Mouse (Mus musculus) spleen, postnatal 0 days (tissue): ENCODE results near the gene 1700003F12Rik. TPM values are rescaled to one million over a fixed set of nuclear protein-coding genes. Genes with fewer than 3 reads are reported as not detected.

Source experiments
- polyA plus RNA-seq: library from polyadenylated mRNA; unstranded; fragments of >200 nt; fragmentation: Nextera tagmentation; extraction: Ambion mirVana; gene quantifications from 2 replicates; pipeline ENCODE4 v1.2.1, GENCODE M21; 2015

1700003F12Rik gene
- 1.4 and 3.2 TPM in 2 replicates for polyA plus RNA-seq

DNA sequence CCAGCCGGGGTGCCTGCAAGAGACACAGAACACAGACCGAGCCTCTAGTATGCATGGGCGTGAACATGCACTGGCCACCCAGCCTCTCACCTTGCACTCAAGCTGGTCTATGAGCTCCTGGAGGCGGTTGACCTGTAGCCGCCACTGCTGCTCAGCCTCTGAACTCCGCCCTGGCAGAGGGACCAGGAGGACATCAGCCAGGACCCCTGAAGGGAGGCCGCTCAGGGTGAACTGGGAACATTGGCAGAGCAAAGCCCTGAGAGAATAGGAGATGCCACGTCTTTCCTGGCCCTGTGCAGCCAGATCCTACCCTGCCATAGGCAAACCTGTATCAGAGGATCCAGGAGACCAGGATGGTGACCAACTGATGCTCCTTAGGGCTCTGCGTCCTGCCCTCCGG is at the start of gene 1700003F12Rik:
Gene 1700003F12Rik (plus strand): TSS at position 375 of the 400 bp plus-strand sequence.

DNA sequence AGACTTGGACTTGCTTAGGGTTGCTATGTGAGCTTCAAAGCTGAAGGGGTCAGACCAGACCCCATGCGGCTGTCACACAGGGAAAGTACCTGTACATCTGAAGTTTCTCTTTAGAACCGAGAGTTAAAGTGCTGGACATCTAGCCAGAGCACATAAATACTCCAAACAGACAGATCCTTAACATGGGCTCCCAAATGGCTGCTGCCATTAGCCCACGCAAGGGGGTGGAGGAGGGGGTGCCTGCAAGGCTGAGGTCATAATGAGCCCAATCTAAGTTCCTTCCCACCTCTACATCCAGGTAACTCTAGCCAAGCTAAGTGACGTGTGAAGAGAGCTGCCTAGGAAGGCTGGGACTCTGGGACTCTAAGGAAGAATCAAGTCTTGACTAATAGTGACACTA is 4.6 kb downstream of the 1700003F12Rik start, which contains the start of gene Actl10:
Gene Actl10 (plus strand): TSS at position 301 of the 400 bp plus-strand sequence.

DNA sequence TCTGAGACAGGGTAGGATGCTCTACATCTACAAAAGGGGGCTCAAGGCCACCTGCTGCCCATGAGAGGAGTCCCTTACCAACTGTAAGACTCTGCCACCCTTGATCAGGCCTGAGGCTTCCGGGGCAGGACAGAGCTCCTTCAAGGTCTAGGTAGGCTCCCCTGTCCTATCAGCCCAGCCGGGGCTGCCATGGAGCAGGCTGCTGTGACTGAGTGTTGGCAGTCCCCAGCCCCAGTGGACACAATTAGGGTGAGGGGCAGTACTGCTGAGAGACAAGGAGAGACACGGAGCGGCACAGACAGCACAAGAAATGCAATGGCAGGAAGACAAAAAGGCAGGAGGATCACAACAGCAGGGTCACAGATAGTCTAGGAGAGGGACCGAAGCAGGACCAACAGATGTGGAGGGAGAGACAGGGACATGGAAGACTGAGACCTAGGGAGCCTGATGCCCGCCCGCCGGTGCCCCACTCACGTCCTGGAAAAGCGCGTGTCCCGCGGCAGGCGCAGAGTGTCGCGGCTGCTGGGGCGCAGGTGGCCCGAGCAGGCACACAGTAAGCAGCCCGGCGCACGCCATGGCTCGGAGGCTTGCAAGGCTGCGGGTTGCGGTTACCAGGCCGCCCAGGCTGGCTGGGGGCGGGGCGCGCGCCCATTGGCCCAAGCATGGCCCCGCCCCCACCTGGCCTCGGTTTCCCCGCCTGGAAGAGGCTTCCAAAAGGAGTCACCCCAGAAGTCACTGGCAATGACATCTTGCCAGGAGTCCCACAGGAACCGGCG is 11.6 kb downstream of the 1700003F12Rik start, which contains the start of gene Necab3:
Gene Necab3 (minus strand): TSS at position 627 of the 776 bp plus-strand sequence.

DNA sequence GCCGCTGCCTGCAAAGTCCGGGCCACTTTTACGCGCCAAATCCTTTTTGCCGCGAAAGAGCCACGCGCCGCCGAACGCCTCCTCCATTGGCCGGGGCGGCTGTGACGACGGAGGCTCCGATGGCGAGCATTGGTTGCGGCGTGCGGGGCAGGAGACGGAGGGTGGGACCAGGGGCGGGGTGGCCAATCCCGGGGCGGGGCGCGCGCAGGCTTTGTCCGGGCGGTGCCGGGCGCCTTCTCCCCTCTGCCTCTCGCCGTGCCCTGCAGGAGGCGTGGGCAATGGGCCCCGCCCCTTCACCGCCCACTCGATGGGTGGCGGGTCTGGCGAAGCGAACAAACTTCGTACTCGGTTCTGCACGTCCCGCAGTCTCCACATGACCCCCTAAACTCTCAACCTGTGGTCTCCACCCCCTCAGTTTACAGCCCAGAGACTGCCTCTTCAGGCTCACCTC is 23.0 kb downstream of the 1700003F12Rik start, which contains the start of gene E2f1:
Gene E2f1 (minus strand): TSS at position 57 of the 451 bp plus-strand sequence.

Other genes starting within 250 kb of the 1700003F12Rik start
- not detected in 2 replicates for gene Bpifb9b, start 239.9 kb upstream of the 1700003F12Rik start, polyA plus RNA-seq
- gene Cdk5rap1, start 174.1 kb upstream of the 1700003F12Rik start, polyA plus RNA-seq: 5.8 and 34.0 TPM in 2 replicates
- gene Snta1, start 139.0 kb upstream of the 1700003F12Rik start, polyA plus RNA-seq: 2.9 and 3.9 TPM in 2 replicates
- 10.6 and 11.3 TPM in 2 replicates for gene Cbfa2t2, start 110.6 kb upstream of the 1700003F12Rik start, polyA plus RNA-seq
- 0.11 and 0.23 TPM in 2 replicates for gene Actl10, start 4.7 kb downstream of the 1700003F12Rik start, polyA plus RNA-seq
- gene Necab3, start 11.8 kb downstream of the 1700003F12Rik start, polyA plus RNA-seq: 1.7 and 2.4 TPM in 2 replicates
- 18.7 and 22.1 TPM in 2 replicates for gene E2f1, start 22.8 kb downstream of the 1700003F12Rik start, polyA plus RNA-seq
- gene Pxmp4, start 56.6 kb downstream of the 1700003F12Rik start, polyA plus RNA-seq: 22.4 and 22.5 TPM in 2 replicates
- gene Zfp341, start 66.2 kb downstream of the 1700003F12Rik start, polyA plus RNA-seq: 1.7 and 1.8 TPM in 2 replicates
- not detected in 2 replicates for gene 4930519P11Rik, start 66.4 kb downstream of the 1700003F12Rik start, polyA plus RNA-seq
- gene Chmp4b, start 104.6 kb downstream of the 1700003F12Rik start, polyA plus RNA-seq: 26.8 and 30.1 TPM in 2 replicates
- gene Gm14214, start 222.9 kb downstream of the 1700003F12Rik start, polyA plus RNA-seq: not detected in 2 replicates
- 26.2 and 28.4 TPM in 2 replicates for gene Raly, start 244.0 kb downstream of the 1700003F12Rik start, polyA plus RNA-seq
- 0.45 and 0.47 TPM in 2 replicates for gene a, start 244.3 kb downstream of the 1700003F12Rik start, polyA plus RNA-seq